Mouse (Mus musculus) cortical plate, adult 2 months (tissue): ENCODE data around the gene Tbc1d23. TPM values are rescaled to one million over a fixed set of nuclear protein-coding genes. Genes with fewer than 3 reads are reported as not detected.

Experiments
- H3K27ac ChIP-seq: fragments of 200-500 bp; 2 replicates; pipeline ENCODE4 v1.5.1; 2012; ENCODE audit warnings: low read length, control low read depth, inconsistent platforms; ENCODE audit not compliant: insufficient read depth
- H3K4me1 ChIP-seq: fragments of 200-500 bp; 2 replicates; pipeline ENCODE4 v1.6.1; 2011; ENCODE audit warnings: low read length; ENCODE audit not compliant: control insufficient read depth, insufficient read depth
- H3K4me3 ChIP-seq: fragments of 200-500 bp; 2 replicates; pipeline ENCODE4 v1.5.1; 2011; ENCODE audit warnings: mild to moderate bottlenecking, low read length, control low read depth; ENCODE audit not compliant: insufficient read depth
- CTCF ChIP-seq: fragments of 200-500 bp; IDR thresholded peaks from 2 replicates; pipeline ENCODE4 v1.5.1; 2011; ENCODE audit warnings: mild to moderate bottlenecking, control low read depth, low read length; ENCODE audit not compliant: insufficient read depth; ENCODE audit errors: extremely low read depth
- POLR2A ChIP-seq: fragments of 200-500 bp; IDR thresholded peaks from 2 replicates; pipeline ENCODE4 v1.6.1; 2011; ENCODE audit warnings: mild to moderate bottlenecking, low read length, control low read depth; ENCODE audit not compliant: insufficient read depth; ENCODE audit errors: extremely low read depth
- polyA plus RNA-seq: library from polyadenylated mRNA; depleted of rRNA; stranded (reverse); fragments of >200 nt; gene quantifications from 2 replicates; pipeline ENCODE4 v1.2.3, GENCODE M21; 2012; rRNA removed

The Tbc1d23 gene
- polyA plus RNA-seq, 1 experiment, result 40.9 TPM

DNA sequence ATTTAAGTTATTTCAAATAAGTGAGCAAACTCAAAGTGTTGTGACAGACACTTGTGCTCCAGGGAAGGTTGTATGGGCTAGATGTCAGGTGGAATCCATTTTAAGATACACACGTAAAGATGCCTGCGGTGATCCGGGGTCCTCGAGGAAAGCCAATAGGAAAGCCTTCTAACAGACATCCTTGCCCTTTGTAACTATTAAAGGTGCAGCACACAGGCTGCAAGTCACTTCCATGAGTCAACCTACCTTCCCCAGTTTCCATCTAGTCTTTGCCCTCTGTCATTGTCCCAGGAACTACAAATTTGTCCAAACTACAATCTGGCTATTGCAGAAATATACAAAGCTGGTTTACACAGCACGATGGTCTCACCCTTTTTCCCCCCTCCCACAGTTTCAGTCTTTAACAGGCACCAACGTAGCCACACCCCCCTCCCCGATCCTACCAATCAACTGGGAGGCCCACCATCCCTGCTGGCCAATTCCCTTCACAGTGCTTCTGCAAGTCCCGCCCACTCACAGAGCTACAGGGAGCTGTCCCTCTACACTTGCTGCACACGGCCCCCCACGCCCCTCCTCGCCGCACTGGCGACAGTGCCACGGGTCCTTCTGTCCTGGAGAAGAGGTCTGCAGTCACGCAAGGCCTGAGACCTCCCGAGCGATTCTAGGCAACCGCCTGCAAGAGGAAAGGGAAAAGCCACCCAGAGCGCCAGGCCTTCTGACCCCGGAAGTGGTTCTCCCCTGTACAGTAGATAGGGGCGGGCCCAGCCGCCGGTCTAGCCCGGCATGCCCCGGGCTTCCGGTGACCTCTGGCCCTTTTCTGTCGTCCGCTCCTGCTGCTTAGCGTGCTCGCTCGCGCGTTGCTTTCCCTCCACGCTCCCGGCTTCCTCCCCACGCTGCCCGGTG, 110.1 kb downstream of the Tbc1d23 start, which contains the start of gene Tomm70a:
Gene Tomm70a, plus strand, starts transcription at position 791 of the 903 bp plus-strand sequence.
- Histone ChIP-seq H3K4me1 (peaks cover 6% of the 10 kb centered on the region), H3K27ac (peak within 1 kb of the TSS; percentile 75), H3K4me3 (peak within 1 kb of the TSS; percentile 56)
- peak; percentile 37; the same call in 1 of the 2 replicates for TF ChIP-seq POLR2A
- TF ChIP-seq CTCF, result no peak

Other genes starting within 250 kb of the Tbc1d23 start
- gene Tmem45a2, start 160.1 kb downstream of the Tbc1d23 start, polyA plus RNA-seq, result 0.06 TPM in 1 of 2 replicates, not detected in the other
- 53.3 and 56.2 TPM in 2 replicates for gene Tomm70a, start 109.8 kb downstream of the Tbc1d23 start, polyA plus RNA-seq
- 13.1 and 15.1 TPM in 2 replicates for gene Nit2, start 64.2 kb downstream of the Tbc1d23 start, polyA plus RNA-seq
- gene Tmem30c, start 61.4 kb upstream of the Tbc1d23 start, polyA plus RNA-seq, result 0.98 and 1.4 TPM in 2 replicates
- gene Filip1l, start 121.6 kb upstream of the Tbc1d23 start, polyA plus RNA-seq, result 2.3 and 3.0 TPM in 2 replicates